Comparison of ENCODE assay signal across 20 mouse cellular contexts in genomic region chr14:34298871-34299700, GRCm38 (mm10). TPM values are rescaled to one million over a fixed set of nuclear protein-coding genes. Genes with fewer than 3 reads are reported as not detected.
DNase-seq lines count a peak whose midpoint lies in the region; ATAC-seq and TF ChIP-seq lines count a peak whose summit lies in the region.
"Had no signal": no experiment of that assay in that cellular context is flagged by ENCODE, and none has a peak within 500 bp of the region (broad histone marks: within the 10 kb centered on the region; RNA-seq: fewer than 3 reads in every experiment).

No protein-coding gene starts in this region.

- no peak overlapping the region for H3K4me3 ChIP-seq in heart, embryonic 15.5 days
- no peak overlapping the region for H3K4me3 ChIP-seq in heart, embryonic 12.5 days
- H3K4me3 ChIP-seq in testis, adult 2 months (ENCODE audit: control insufficient read depth, low read depth, low read length), result no peak overlapping the region
- no peak overlapping the region for H3K4me3 ChIP-seq in liver, embryonic 12.5 days
- H3K4me3 ChIP-seq: hindbrain, embryonic 13.5 days; limb, embryonic 13.5 days; midbrain, embryonic 12.5 days had no signal

- H3K36me3 ChIP-seq in heart, embryonic 15.5 days, result no peaks in the 10 kb centered on the region
- H3K36me3 ChIP-seq in heart, embryonic 12.5 days, result peaks cover 4% of the 10 kb centered on the region
- H3K36me3 ChIP-seq in testis, adult 2 months (ENCODE audit: control insufficient read depth, insufficient read depth, low read length), result no peaks in the 10 kb centered on the region
- H3K36me3 ChIP-seq in liver, embryonic 12.5 days, result no peaks in the 10 kb centered on the region
- H3K36me3 ChIP-seq: hindbrain, embryonic 13.5 days; midbrain, embryonic 12.5 days had no signal

- peaks cover 9% of the 10 kb centered on the region for H3K4me1 ChIP-seq in heart, embryonic 15.5 days (replicated peaks)
- peaks cover 24% of the 10 kb centered on the region for H3K4me1 ChIP-seq in heart, embryonic 12.5 days (replicated peaks)
- no peaks in the 10 kb centered on the region for H3K4me1 ChIP-seq in testis, adult 2 months (ENCODE audit: control insufficient read depth, insufficient read depth, low read length)
- peaks cover 21% of the 10 kb centered on the region; the same call in 1 of the 2 replicates for H3K4me1 ChIP-seq in liver, embryonic 12.5 days
- H3K4me1 ChIP-seq: hindbrain, embryonic 13.5 days; midbrain, embryonic 12.5 days had no signal

- no peak overlapping the region for H3K9ac ChIP-seq in heart, embryonic 15.5 days
- H3K9ac ChIP-seq in heart, embryonic 12.5 days, result no peak overlapping the region
- H3K9ac ChIP-seq in liver, embryonic 12.5 days, result no peak overlapping the region
- H3K9ac ChIP-seq: hindbrain, embryonic 13.5 days; limb, embryonic 13.5 days; midbrain, embryonic 12.5 days had no signal

- ATAC-seq in heart, embryonic 15.5 days (replicated peaks; ENCODE audit: insufficient number of reproducible peaks, insufficient read depth, low FRiP score, low read depth), result no peak
- ATAC-seq in heart, embryonic 12.5 days (ENCODE audit: insufficient number of reproducible peaks, low FRiP score), result no peak
- ATAC-seq in liver, embryonic 12.5 days, result no peak
- no peak for ATAC-seq in CD4-positive, CD25-positive, alpha-beta regulatory T cell, adult 4 months

- peak overlapping the region; percentile 16; the same call in 1 of the 2 replicates for H3K27ac ChIP-seq in heart, embryonic 15.5 days
- H3K27ac ChIP-seq in heart, embryonic 12.5 days (ENCODE audit: poor library complexity, severe bottlenecking), result no peak overlapping the region
- H3K27ac ChIP-seq in testis, adult 2 months (ENCODE audit: control insufficient read depth, insufficient read depth, low read depth, low read length), result peak overlapping the region; percentile 46
- peak overlapping the region; percentile 8; the same call in 1 of the 2 replicates for H3K27ac ChIP-seq in liver, embryonic 12.5 days
- H3K27ac ChIP-seq: hindbrain, embryonic 13.5 days; limb, embryonic 13.5 days; midbrain, embryonic 12.5 days had no signal

- no peak for TF ChIP-seq POLR2A in testis, adult 2 months (IDR thresholded peaks at IDR 0.05; ENCODE audit: control insufficient read depth, low read depth, low read length)

- H3K9me3 ChIP-seq in heart, embryonic 15.5 days (replicated peaks), result no peaks in the 10 kb centered on the region
- H3K9me3 ChIP-seq in heart, embryonic 12.5 days (replicated peaks), result no peaks in the 10 kb centered on the region
- H3K9me3 ChIP-seq in liver, embryonic 12.5 days (replicated peaks), result no peaks in the 10 kb centered on the region
- H3K9me3 ChIP-seq: hindbrain, embryonic 13.5 days; limb, embryonic 13.5 days; midbrain, embryonic 12.5 days had no signal

- TF ChIP-seq CTCF in testis, adult 2 months (IDR thresholded peaks at IDR 0.05; ENCODE audit: control insufficient read depth, insufficient read depth, insufficient replicate concordance, low read depth, low read length), result no peak

- WGBS in heart, embryonic 15.5 days, result 55% methylated on average over 11 of the region's 11 CpGs
- WGBS in heart, embryonic 12.5 days, result 61% methylated on average over 11 of the region's 11 CpGs
- WGBS in liver, embryonic 12.5 days (ENCODE audit: insufficient replicate concordance), result 60% methylated on average over 11 of the region's 11 CpGs

- no peak overlapping the region for H3K4me2 ChIP-seq in heart, embryonic 15.5 days
- no peak overlapping the region for H3K4me2 ChIP-seq in heart, embryonic 12.5 days
- H3K4me2 ChIP-seq in liver, embryonic 12.5 days, result no peak overlapping the region
- H3K4me2 ChIP-seq: hindbrain, embryonic 13.5 days; limb, embryonic 13.5 days; midbrain, embryonic 12.5 days had no signal

- no peak for DNase-seq in testis, postnatal 14 days (ENCODE audit: low spot score)
- DNase-seq in natural killer cell, adult 2 months (ENCODE audit: low spot score in 2 of 2), result no peak
- DNase-seq in heart, postnatal 4 days, result no peak
- DNase-seq: adrenal gland, adult 2 months; B cell, adult 2 months; cerebellum, adult 9-11 months; kidney, adult 18-20 months; thymus, postnatal 4 days had no signal

- no peaks in the 10 kb centered on the region for H3K27me3 ChIP-seq in heart, embryonic 15.5 days
- H3K27me3 ChIP-seq in heart, embryonic 12.5 days (replicated peaks), result no peaks in the 10 kb centered on the region
- no peaks in the 10 kb centered on the region for H3K27me3 ChIP-seq in testis, adult 2 months (ENCODE audit: control insufficient read depth, insufficient read depth, low read length)
- H3K27me3 ChIP-seq in liver, embryonic 12.5 days (replicated peaks), result no peaks in the 10 kb centered on the region
- H3K27me3 ChIP-seq: hindbrain, embryonic 13.5 days; limb, embryonic 13.5 days; midbrain, embryonic 12.5 days had no signal

RNA-seq across cellular contexts. Expression of gene Shld2, which starts 11.2 kb away (rescaled TPM):
- 8.0 and 8.6 TPM in 2 replicates for polyA plus RNA-seq in heart, embryonic 15.5 days (2015; fragmentation: Nextera tagmentation; extraction: Ambion mirVana)
- polyA plus RNA-seq in heart, embryonic 12.5 days (2016; fragmentation: Nextera tagmentation; extraction: Ambion mirVana), result 7.6 and 7.8 TPM in 2 replicates
- 1.3 and 1.5 TPM in 2 replicates for polyA plus RNA-seq in testis, adult 2 months (2012; rRNA removed)
- polyA plus RNA-seq in liver, embryonic 12.5 days (2016; fragmentation: Nextera tagmentation; extraction: Ambion mirVana), result 8.2 and 9.7 TPM in 2 replicates
- 10 to 100 TPM in 1 of 2 experiments, 1 to 10 TPM in 1; 8.8 to 12.1 TPM for polyA plus RNA-seq in CD4-positive, CD25-positive, alpha-beta regulatory T cell, adult 4 months (2017; shearing (Covaris generic))
- 1 to 10 TPM; 9.0 to 9.4 TPM for total RNA-seq in heart, postnatal 4 days (2021)

RNA-seq across cellular contexts. Expression of gene Glud1, which starts 11.4 kb away (rescaled TPM):
- polyA plus RNA-seq in heart, embryonic 15.5 days (2015; fragmentation: Nextera tagmentation; extraction: Ambion mirVana), result 55.9 and 60.3 TPM in 2 replicates
- polyA plus RNA-seq in heart, embryonic 12.5 days (2016; fragmentation: Nextera tagmentation; extraction: Ambion mirVana), result 66.4 and 70.8 TPM in 2 replicates
- polyA plus RNA-seq in testis, adult 2 months (2012; rRNA removed), result 7.1 TPM in 2 replicates
- 137 and 145 TPM in 2 replicates for polyA plus RNA-seq in liver, embryonic 12.5 days (2016; fragmentation: Nextera tagmentation; extraction: Ambion mirVana)
- polyA plus RNA-seq in CD4-positive, CD25-positive, alpha-beta regulatory T cell, adult 4 months (2017; shearing (Covaris generic)), result 10 to 100 TPM; 22.9 to 42.0 TPM
- 100 to 1,000 TPM; 121 to 129 TPM for total RNA-seq in heart, postnatal 4 days (2021)

RNA-seq across cellular contexts. Expression of gene Fam25c, which starts 56.1 kb away (rescaled TPM):
- not detected in 2 replicates for polyA plus RNA-seq in heart, embryonic 15.5 days (2015; fragmentation: Nextera tagmentation; extraction: Ambion mirVana)
- polyA plus RNA-seq in heart, embryonic 12.5 days (2016; fragmentation: Nextera tagmentation; extraction: Ambion mirVana), result not detected in 2 replicates
- polyA plus RNA-seq in testis, adult 2 months (2012; rRNA removed), result not detected in 2 replicates
- polyA plus RNA-seq in liver, embryonic 12.5 days (2016; fragmentation: Nextera tagmentation; extraction: Ambion mirVana), result not detected in 2 replicates
- not detected for polyA plus RNA-seq in CD4-positive, CD25-positive, alpha-beta regulatory T cell, adult 4 months (2017; shearing (Covaris generic))
- total RNA-seq in heart, postnatal 4 days (2021), result not detected
- total RNA-seq: adrenal gland, adult 2 months; MEL had no signal
- polyA plus RNA-seq: adrenal gland, adult 2 months; frontal cortex, adult 2 months; gonadal fat pad, adult 2 months; heart, embryonic 14.5 days; hindbrain, embryonic 13.5 days; midbrain, embryonic 12.5 days had no signal
